ENCODE assay signal across 9 mouse cellular contexts in the genomic region with DNA sequence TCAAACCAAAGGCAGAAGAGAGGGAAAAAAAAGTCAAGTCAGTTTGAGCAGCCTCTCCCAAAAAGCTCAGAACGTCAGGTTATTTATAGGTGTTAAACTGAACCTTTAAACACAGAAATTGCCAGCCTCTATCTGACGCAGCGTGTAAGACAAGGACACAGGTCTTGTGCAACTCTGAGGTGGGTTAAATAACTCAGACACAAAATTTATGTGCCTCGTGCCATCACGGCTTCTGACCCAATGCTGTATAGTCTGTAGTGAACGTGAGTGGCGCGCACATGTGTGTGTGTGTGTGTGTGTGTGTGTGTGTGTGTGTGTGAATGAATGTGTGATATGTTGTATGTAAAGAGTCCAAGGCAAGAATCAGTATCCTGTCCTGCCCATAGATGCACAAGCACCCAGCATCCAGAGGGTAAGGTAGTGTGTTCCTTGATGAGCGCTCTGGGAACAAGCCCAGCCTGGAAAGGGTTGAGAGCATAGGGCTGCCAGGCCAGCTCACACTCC.
A peak's percentile ranks its signal among the peaks of the same experiment; 100 is the strongest.
DNase-seq lines count a peak whose midpoint lies in the region; ATAC-seq lines count a peak whose summit lies in the region.
"Had no signal": no experiment of that assay in that cellular context is flagged by ENCODE, and none has a peak within 500 bp of the region (broad histone marks: within the 10 kb centered on the region; RNA-seq: fewer than 3 reads in every experiment).

No protein-coding gene starts in this region.

- H3K4me3 ChIP-seq in kidney, embryonic 16.5 days (ENCODE audit: low read length): no peak overlapping the region
- peak overlapping the region; percentile 7; the same call in 1 of the 2 replicates for H3K4me3 ChIP-seq in hindbrain, embryonic 12.5 days
- H3K4me3 ChIP-seq in midbrain, embryonic 16.5 days (ENCODE audit: low read depth, low read length): no peak overlapping the region; the same call in 1 of the 2 replicates

- peak; percentile 19; the same call in 1 of the 2 replicates for ATAC-seq in kidney, embryonic 16.5 days (ENCODE audit: low FRiP score, low TSS enrichment)
- no peak; the same call in 1 of the 2 replicates for ATAC-seq in hindbrain, embryonic 12.5 days (ENCODE audit: low FRiP score)
- peak; percentile 75 for ATAC-seq in midbrain, embryonic 16.5 days
- ATAC-seq in megakaryocyte progenitor cell, adult 5-6 weeks (replicated peaks; ENCODE audit: poor library complexity): no peak

- no peak for DNase-seq in kidney, adult 8-10 months
- peak; percentile 28 for DNase-seq in brain, adult 2 months (ENCODE audit: low read depth, low spot score)
- no peak for DNase-seq in spleen, postnatal 36 days (ENCODE audit: low spot score in 2 of 2)
- DNase-seq in spleen, adult 18-20 months: no peak
- DNase-seq: kidney, postnatal 36 days had no signal

- H3K4me1 ChIP-seq in kidney, embryonic 16.5 days (ENCODE audit: insufficient read depth, low read length): peaks cover 27% of the 10 kb centered on the region
- peaks cover 49% of the 10 kb centered on the region for H3K4me1 ChIP-seq in hindbrain, embryonic 12.5 days
- peaks cover 30% of the 10 kb centered on the region for H3K4me1 ChIP-seq in midbrain, embryonic 16.5 days (ENCODE audit: control insufficient read depth, insufficient read depth, low read length)

- H3K36me3 ChIP-seq in kidney, embryonic 16.5 days (ENCODE audit: insufficient read depth, low read length): no peaks in the 10 kb centered on the region
- H3K36me3 ChIP-seq in hindbrain, embryonic 12.5 days: no peaks in the 10 kb centered on the region
- H3K36me3 ChIP-seq in midbrain, embryonic 16.5 days (ENCODE audit: control insufficient read depth, insufficient read depth, low read length): no peaks in the 10 kb centered on the region

- H3K27ac ChIP-seq in kidney, embryonic 16.5 days (ENCODE audit: low read length): no peak overlapping the region
- peak overlapping the region; percentile 77 for H3K27ac ChIP-seq in hindbrain, embryonic 12.5 days
- H3K27ac ChIP-seq in midbrain, embryonic 16.5 days (ENCODE audit: low read length): peak overlapping the region; percentile 71; the same call in 1 of the 2 replicates

- H3K9ac ChIP-seq in kidney, embryonic 16.5 days (replicated peaks; ENCODE audit: low read length): no peak overlapping the region
- no peak overlapping the region for H3K9ac ChIP-seq in hindbrain, embryonic 12.5 days
- peak overlapping the region; percentile 42 for H3K9ac ChIP-seq in midbrain, embryonic 16.5 days (ENCODE audit: low read depth, low read length)

- no peaks in the 10 kb centered on the region for H3K9me3 ChIP-seq in kidney, embryonic 16.5 days (ENCODE audit: low read length)
- no peaks in the 10 kb centered on the region for H3K9me3 ChIP-seq in hindbrain, embryonic 12.5 days (replicated peaks)
- H3K9me3 ChIP-seq in midbrain, embryonic 16.5 days (replicated peaks; ENCODE audit: control insufficient read depth, low read length, poor library complexity, severe bottlenecking): no peaks in the 10 kb centered on the region

- peaks cover 5% of the 10 kb centered on the region for H3K27me3 ChIP-seq in kidney, embryonic 16.5 days (ENCODE audit: insufficient read depth, low read length)
- H3K27me3 ChIP-seq in hindbrain, embryonic 12.5 days: peaks cover 5% of the 10 kb centered on the region
- H3K27me3 ChIP-seq in midbrain, embryonic 16.5 days (ENCODE audit: control insufficient read depth, insufficient read depth, low read depth, low read length): peaks cover 5% of the 10 kb centered on the region; the same call in 1 of the 2 replicates

- H3K4me2 ChIP-seq in kidney, embryonic 16.5 days (replicated peaks; ENCODE audit: low read depth, low read length): peak overlapping the region; percentile 36; the same call in 1 of the 2 replicates
- peak overlapping the region; percentile 45 for H3K4me2 ChIP-seq in hindbrain, embryonic 12.5 days (replicated peaks)
- H3K4me2 ChIP-seq in midbrain, embryonic 16.5 days (ENCODE audit: low read length): peak overlapping the region; percentile 50

- 51% methylated on average over 9 of the region's 9 CpGs for WGBS in kidney, embryonic 16.5 days
- WGBS in hindbrain, embryonic 12.5 days: 32% methylated on average over 9 of the region's 9 CpGs
- 20% methylated on average over 9 of the region's 9 CpGs for WGBS in midbrain, embryonic 16.5 days

Comparison
In these comparisons a context has a peak if more than half of its experiments do, and no peak if none do; other contexts are left out.
1. ATAC-seq: peak in kidney, embryonic 16.5 days (single experiment) and midbrain, embryonic 16.5 days (single experiment); none in hindbrain, embryonic 12.5 days (single experiment) and megakaryocyte progenitor cell, adult 5-6 weeks (single experiment).
2. Peak in every context shown above with its lines, with median percentiles within 50 percentile points of each other: H3K4me2 ChIP-seq.